Mouse (Mus musculus) urinary bladder, postnatal 10 days (tissue): Measurements from ENCODE around the gene Ovch2.

Experiments
- DNase-seq: peaks from one replicate; pipeline ENCODE4 v3.0.0; 2022; ENCODE audit warnings: low spot score

The Ovch2 gene

DNA sequence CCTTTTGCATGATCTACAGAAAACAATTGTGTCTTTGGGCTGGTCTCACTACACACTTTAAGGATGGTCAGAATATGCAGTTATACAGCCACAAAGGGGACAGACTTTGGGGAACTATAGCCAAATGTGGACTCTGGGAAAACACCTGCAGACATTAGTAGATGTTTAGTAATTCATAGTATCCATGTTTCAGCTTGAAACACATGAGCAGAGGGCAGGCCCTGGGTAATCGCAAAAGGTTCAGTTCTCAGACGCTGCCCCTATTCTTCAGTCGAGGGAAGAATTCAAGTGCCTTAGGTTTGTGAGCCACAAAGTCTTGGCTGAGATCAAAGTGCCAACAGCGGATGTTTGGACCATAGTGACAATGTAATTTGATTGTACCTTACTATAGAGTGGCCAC, 56.6 kb downstream of the Ovch2 start:
- no peak for DNase-seq

- no peak for DNase-seq
Observed at GRCm38 (mm10) chr7:107742963-107743465, 58.0 kb downstream of the Ovch2 start.

DNA sequence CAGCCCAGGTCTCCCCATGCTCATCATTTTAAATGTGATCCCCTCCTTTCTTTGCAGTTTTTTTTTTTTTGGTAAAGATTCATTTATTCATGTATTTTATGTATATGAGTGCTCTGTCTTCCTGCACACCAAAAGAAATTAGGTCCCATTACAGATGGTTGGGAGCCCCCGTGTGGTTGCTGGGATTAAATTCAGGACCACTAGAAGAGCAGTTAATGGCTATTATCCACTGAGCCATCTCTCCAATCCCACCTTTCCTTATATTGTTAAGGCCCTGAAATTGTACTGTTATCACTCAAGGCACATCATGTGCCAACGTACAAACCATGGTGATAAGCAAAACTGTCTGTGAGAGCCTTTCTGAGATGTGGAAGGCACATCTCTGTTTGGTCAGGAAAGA, 62.3 kb downstream of the Ovch2 start:
- DNase-seq: no peak

GRCm38 (mm10) chr7:107733162-107733561, 67.8 kb downstream of the Ovch2 start:
- DNase-seq: no peak
